Mouse (Mus musculus) G1E-ER4 (cell line): ENCODE results near the gene Olfr1331. TPM values are rescaled to one million over a fixed set of nuclear protein-coding genes. Genes with fewer than 3 reads are reported as not detected.
"Not testable (repeated sequence)": the region's sequence is repeated elsewhere in the genome, so short reads cannot be mapped to it uniquely, and the experiment has no call there.

Source experiments
- GATA1 ChIP-seq: IDR thresholded peaks from one replicate; pipeline ENCODE4 v1.8.0; 2012; ENCODE audit warnings: low read length, inconsistent platforms
- polyA plus RNA-seq: library from polyadenylated mRNA; stranded (reverse); fragments of >175 nt; gene quantifications from 2 replicates; pipeline ENCODE4 v1.2.3, GENCODE M21; 2012

Olfr1331 gene
- polyA plus RNA-seq = not detected in 2 replicates

DNA sequence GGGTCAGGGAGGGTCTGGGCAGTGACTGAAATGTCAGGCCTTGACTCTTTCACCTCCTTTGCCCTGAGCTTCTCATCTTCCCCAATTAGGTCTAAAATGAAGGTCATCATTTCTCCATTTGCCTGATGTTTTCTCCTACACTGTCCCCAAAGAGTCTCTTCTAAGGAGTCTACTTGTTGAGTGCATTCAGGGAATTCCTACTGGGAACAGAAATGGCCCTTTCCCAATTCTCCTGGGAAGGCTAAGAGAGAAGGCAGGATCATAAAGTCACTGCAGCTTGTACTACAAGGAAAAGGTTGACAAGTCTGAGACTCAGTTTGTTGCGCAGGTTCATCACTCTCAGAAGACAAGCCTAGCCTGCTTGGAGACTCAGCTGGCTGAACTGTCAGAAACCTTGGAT lies at the start of gene Olfr1331:
TSS of gene Olfr1331 (plus strand) at position 301 of the 400 bp plus-strand sequence.
- no peak for TF ChIP-seq GATA1

DNA sequence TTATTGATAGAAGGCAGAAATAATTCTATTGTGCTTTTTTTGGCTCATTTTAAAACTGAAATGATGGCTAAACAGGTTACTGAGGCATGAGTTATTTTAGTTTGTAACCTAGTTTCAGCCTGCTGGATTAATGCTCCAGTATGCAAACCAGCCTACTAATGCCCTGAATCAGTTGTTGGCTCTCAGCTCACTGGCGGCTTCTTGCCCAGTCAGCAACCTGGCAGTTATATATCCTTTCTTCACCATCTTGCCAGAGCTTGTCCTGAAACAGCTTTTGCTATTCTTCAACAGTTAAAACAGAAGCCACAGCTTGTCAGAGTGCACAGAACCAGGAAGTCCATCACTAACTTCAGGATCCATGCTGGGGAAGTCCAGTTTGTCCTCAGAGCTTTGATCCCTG lies 45.5 kb upstream of the Olfr1331 start:
- no peak for TF ChIP-seq GATA1

DNA sequence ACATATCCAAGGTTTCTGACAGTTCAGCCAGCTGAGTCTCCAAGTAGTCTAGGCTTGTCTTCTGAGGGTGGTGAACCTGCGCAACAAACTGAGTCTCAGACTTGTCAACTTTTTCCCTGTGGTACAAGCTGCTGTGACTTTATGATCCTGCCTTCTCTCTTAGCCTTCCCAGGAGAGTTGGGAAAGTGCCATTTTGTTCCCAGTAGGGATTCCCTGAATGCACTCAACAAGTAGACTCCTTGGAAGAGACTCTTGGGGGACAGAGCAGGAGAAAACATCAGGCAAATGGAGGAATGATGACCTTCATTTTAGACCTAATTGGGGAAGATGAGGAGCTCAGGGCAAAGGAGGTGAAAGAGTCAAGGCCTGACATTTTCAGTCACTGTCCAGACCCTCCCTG lies 28.3 kb upstream of the Olfr1331 start, which contains the start of gene Olfr1333:
TSS of gene Olfr1333 (minus strand) at position 101 of the 400 bp plus-strand sequence.
- no peak for TF ChIP-seq GATA1

GRCm38 (mm10) chr4:118861791-118862190 lies 2.7 kb upstream of the Olfr1331 start:
- no peak for TF ChIP-seq GATA1

- no peak for TF ChIP-seq GATA1
Observed at GRCm38 (mm10) chr4:118862704-118863103, 1.7 kb upstream of the Olfr1331 start.

- TF ChIP-seq GATA1 = no peak
Observed at GRCm38 (mm10) chr4:118867566-118867965, 3.1 kb downstream of the Olfr1331 start.

- TF ChIP-seq GATA1 = no peak
Observed at GRCm38 (mm10) chr4:118888297-118888696, 23.8 kb downstream of the Olfr1331 start, which contains the start of gene Olfr1330. Gene Olfr1330 (plus strand): TSS chr4:118888597.

DNA sequence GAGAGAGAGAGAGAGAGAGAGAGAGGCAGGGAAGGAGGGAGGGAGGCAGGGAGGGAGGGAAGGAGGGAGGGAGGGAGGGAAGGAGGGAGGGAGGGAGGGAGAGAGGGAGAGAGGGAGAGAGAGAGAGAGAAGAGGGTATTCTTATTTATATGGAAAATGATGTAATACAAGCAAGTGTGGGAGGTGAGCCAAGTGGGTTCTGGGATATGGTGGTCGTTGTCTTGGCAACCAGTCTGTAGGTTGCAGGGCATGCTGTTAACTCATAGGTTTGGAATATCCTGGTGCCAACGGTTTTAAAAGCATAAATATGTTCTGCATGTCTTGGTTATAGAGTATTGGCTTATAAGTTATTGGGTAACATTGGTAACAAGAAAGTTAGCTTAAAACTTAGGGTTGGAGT lies 37.5 kb downstream of the Olfr1331 start:
- no peak for TF ChIP-seq GATA1

- TF ChIP-seq GATA1 = not testable (repeated sequence)
Observed at GRCm38 (mm10) chr4:118917365-118917764, 52.9 kb downstream of the Olfr1331 start, which contains the start of gene Olfr1329. Gene Olfr1329 (minus strand): TSS chr4:118917465.

Other genes with a start within 250 kb of the Olfr1331 start
- not detected in 2 replicates for gene Cfap57, start 243.9 kb upstream of the Olfr1331 start, polyA plus RNA-seq
- 35.5 and 59.2 TPM in 2 replicates for gene Ebna1bp2, start 243.8 kb upstream of the Olfr1331 start, polyA plus RNA-seq
- not detected in 2 replicates for gene Olfr62, start 205.7 kb upstream of the Olfr1331 start, polyA plus RNA-seq
- not detected in 2 replicates for gene Olfr1342, start 171.9 kb upstream of the Olfr1331 start, polyA plus RNA-seq
- gene Olfr1341, start 161.1 kb upstream of the Olfr1331 start, polyA plus RNA-seq = not detected in 2 replicates
- not detected in 2 replicates for gene Olfr1340, start 144.5 kb upstream of the Olfr1331 start, polyA plus RNA-seq
- not detected in 2 replicates for gene Olfr1339, start 132.5 kb upstream of the Olfr1331 start, polyA plus RNA-seq
- gene Olfr1338, start 105.9 kb upstream of the Olfr1331 start, polyA plus RNA-seq = not detected in 2 replicates
- not detected in 2 replicates for gene Olfr1337, start 82.1 kb upstream of the Olfr1331 start, polyA plus RNA-seq
- gene Olfr1335, start 54.7 kb upstream of the Olfr1331 start, polyA plus RNA-seq = not detected in 2 replicates
- not detected in 2 replicates for gene Olfr1333, start 28.4 kb upstream of the Olfr1331 start, polyA plus RNA-seq
- gene Olfr1330, start 23.9 kb downstream of the Olfr1331 start, polyA plus RNA-seq = not detected in 2 replicates
- gene Olfr1329, start 52.8 kb downstream of the Olfr1331 start, polyA plus RNA-seq = not detected in 2 replicates
- not detected in 2 replicates for gene Olfr1328, start 74.0 kb downstream of the Olfr1331 start, polyA plus RNA-seq
- gene Lao1, start 96.9 kb downstream of the Olfr1331 start, polyA plus RNA-seq = not detected in 2 replicates
- 62.4 and 63.7 TPM in 2 replicates for gene Slc2a1, start 244.1 kb downstream of the Olfr1331 start, polyA plus RNA-seq